Mouse (Mus musculus) liver, embryonic 14.5 days (tissue): ENCODE results near the gene Pgd.

Experiments used
- CTCF ChIP-seq: IDR thresholded peaks from 2 replicates; pipeline ENCODE4 v1.5.1; 2016; ENCODE audit warnings: antibody characterized with exemption, low read depth, control low read depth
- EP300 ChIP-seq: IDR thresholded peaks from 2 replicates; pipeline ENCODE4 v1.6.1; 2016; ENCODE audit warnings: antibody characterized with exemption, low read depth

- no peak for TF ChIP-seq EP300
- TF ChIP-seq CTCF: no peak
Measured at GRCm38 (mm10) chr4:149197180-149197579, 30.6 kb upstream of the Pgd start.
